Mouse (Mus musculus): Measurements from ENCODE around the gene Kpna3.

DNA sequence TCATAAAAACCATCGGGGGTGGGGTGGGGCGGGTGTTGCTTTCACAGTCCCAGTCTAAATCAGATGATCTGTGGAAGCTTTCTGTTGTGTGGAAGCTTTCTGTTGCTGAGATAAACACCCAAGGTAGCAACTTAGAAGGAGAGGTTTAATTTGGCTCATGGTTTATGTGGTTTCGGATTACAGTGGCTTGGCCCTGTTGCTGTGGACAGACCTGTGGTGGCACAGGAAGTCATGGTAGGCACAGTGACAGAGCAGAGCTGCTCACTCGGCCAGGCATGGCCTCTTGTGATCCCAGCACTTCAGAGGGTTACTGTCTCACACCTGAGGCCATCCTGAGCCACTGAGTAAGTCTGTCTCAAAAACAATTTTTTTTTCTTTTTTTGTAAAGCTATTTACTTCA, 100.3 kb downstream of the Kpna3 start:
- no peak for TF ChIP-seq CTCF (IDR thresholded peaks at IDR 0.05; ENCODE audit: low read depth, low read length)
- no peak for TF ChIP-seq POLR2A (IDR thresholded peaks at IDR 0.05; ENCODE audit: extremely low read depth, insufficient read depth, low read length)

All from liver, adult 2 months (tissue).